Mouse (Mus musculus) hindbrain, embryonic 11.5 days (tissue): ENCODE measurements around the gene Gm17304. TPM values are rescaled to one million over a fixed set of nuclear protein-coding genes. Genes with fewer than 3 reads are reported as not detected.

Source experiments
- polyA plus RNA-seq: library from polyadenylated mRNA; unstranded; fragments of >200 nt; fragmentation: Nextera tagmentation; extraction: Ambion mirVana; gene quantifications from 2 replicates; pipeline ENCODE4 v1.2.1, GENCODE M21; 2014

Gene Gm17304
- polyA plus RNA-seq, 1 experiment from 2014 or later, result not detected

Other genes with a start within 250 kb of the Gm17304 start
- gene Barhl2, start 150.9 kb upstream of the Gm17304 start, polyA plus RNA-seq, result 2.0 and 3.3 TPM in 2 replicates
- 86.4 and 119 TPM in 2 replicates for gene Zfp644, start 88.2 kb downstream of the Gm17304 start, polyA plus RNA-seq